Mouse (Mus musculus) midbrain, postnatal 0 days (tissue): ENCODE measurements at regions not wholly inside any gene's neighbourhood (a gene's known extent, or its start where the extent isn't known, plus 50 kb on each side); places are given as distances from the start of the nearest gene placed in this dataset.
"Not testable (repeated sequence)": the region's sequence is repeated elsewhere in the genome, so short reads cannot be mapped to it uniquely, and the experiment has no call there.

Experiments used
- ATAC-seq: fragments of 200-750 bp; cut with Nextera tagmentation; 2 replicates; pipeline ENCODE4 v1.8.0; 2017; ENCODE audit warnings: moderate number of reproducible peaks, mild to moderate bottlenecking, moderate TSS enrichment, moderate library complexity; ENCODE audit not compliant: low FRiP score
- DNase-seq: peaks from one replicate; pipeline ENCODE4 v3.0.0-alpha.2; 2015; ENCODE audit warnings: low spot score
- H3K27ac ChIP-seq: fragments of 300-500 bp; sonication (generic); 2 replicates; pipeline ENCODE4 v1.5.1; 2014; ENCODE audit warnings: low read depth, mild to moderate bottlenecking, low read length, mixed read lengths
- H3K27me3 ChIP-seq: fragments of 300-500 bp; sonication (generic); 2 replicates; pipeline ENCODE4 v1.6.1; 2014; ENCODE audit warnings: low read length, control low read depth, mixed read lengths; ENCODE audit not compliant: insufficient read depth
- H3K36me3 ChIP-seq: fragments of 300-500 bp; sonication (generic); 2 replicates; pipeline ENCODE4 v1.6.1; 2014; ENCODE audit warnings: low read length, control low read depth, mixed read lengths; ENCODE audit not compliant: insufficient read depth
- H3K4me1 ChIP-seq: fragments of 300-500 bp; sonication (generic); 2 replicates; pipeline ENCODE4 v1.6.1; 2014; ENCODE audit warnings: mild to moderate bottlenecking, control low read depth, antibody characterized with exemption, low read length, mixed read lengths; ENCODE audit not compliant: insufficient read depth
- H3K4me2 ChIP-seq: fragments of 300-500 bp; sonication (generic); 2 replicates; pipeline ENCODE4 v1.6.1; 2014; ENCODE audit warnings: low read depth, mild to moderate bottlenecking, low read length, mixed read lengths; ENCODE audit not compliant: poor library complexity, severe bottlenecking
- H3K4me3 ChIP-seq: fragments of 300-500 bp; sonication (generic); 2 replicates; pipeline ENCODE4 v1.5.1; 2014; ENCODE audit warnings: low read depth, mild to moderate bottlenecking, low read length, moderate library complexity
- H3K9ac ChIP-seq: fragments of 300-500 bp; sonication (generic); replicated peaks from 2 replicates; pipeline ENCODE4 v1.6.1; 2014; ENCODE audit warnings: mild to moderate bottlenecking, low read length, moderate library complexity, mixed read lengths; ENCODE audit not compliant: poor library complexity, severe bottlenecking
- H3K9me3 ChIP-seq: fragments of 300-500 bp; sonication (generic); 2 replicates; pipeline ENCODE4 v1.6.1; 2016; ENCODE audit warnings: low read length, control low read depth
- CTCF ChIP-seq: IDR thresholded peaks from 2 replicates; pipeline ENCODE4 v1.5.1; 2016; ENCODE audit warnings: antibody characterized with exemption, mild to moderate bottlenecking
- WGBS: fragments of 180-500 bp; shearing (Covaris S2); extraction: QIAGEN DNeasy Blood & Tissue Kit; methylation state at CpG from one replicate; pipeline ENCODE4 v1.1.7; 2014; 5-methylcytosine and 5-hydroxymethylcytosine counted together

DNA sequence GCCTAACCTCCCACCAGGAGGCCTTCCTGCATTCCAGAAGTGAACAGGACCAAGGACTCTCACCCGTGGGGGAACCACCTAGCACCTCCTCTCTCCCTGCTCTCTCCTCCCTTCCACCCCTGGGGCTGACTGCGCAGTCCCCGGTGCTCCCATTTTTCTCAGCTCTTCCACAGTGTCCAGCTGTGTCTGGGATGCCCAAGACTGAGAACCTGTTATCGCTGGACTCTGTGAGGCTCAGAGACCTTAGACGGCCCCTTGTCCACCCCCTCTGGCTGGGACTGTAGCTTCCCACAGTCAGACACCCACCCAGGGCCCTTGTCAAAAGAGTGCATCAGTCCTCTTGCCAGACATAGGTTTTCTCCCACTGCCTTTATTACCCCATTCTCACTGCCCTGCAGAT, 564.2 kb downstream of the Kcnt2 start:
- Histone ChIP-seq H3K9me3 (no peaks in the 10 kb centered on the region), H3K4me1 (no peaks in the 10 kb centered on the region), H3K27me3 (no peaks in the 10 kb centered on the region), H3K27ac (no peak overlapping the region), H3K9ac (no peak overlapping the region), H3K4me2 (no peak overlapping the region), H3K36me3 (no peaks in the 10 kb centered on the region), H3K4me3 (no peak overlapping the region)
- WGBS = 85% methylated on average over 5 of the region's 5 CpGs
- DNase-seq (no peak), ATAC-seq (no peak)
- no peak for TF ChIP-seq CTCF

DNA sequence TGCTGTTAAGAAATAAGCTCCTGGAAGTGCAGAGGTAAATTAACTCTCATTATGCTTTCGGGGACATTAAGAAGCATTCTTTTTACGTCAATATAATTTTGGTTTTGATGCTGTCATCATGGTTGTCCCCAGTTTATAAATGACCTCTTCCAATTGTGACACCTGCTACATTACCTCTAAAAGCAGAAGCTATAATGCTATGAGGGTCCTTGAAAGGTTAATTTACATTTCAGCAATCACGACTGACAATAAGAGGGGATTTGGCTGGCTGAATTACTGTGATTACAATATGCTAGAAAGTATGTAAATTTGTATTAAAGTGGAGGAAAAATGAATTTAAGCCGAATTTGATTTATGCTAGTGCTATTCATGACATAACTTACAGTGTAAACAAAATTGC, 592.8 kb downstream of the Kcnt2 start:
- ATAC-seq = no peak
- Histone ChIP-seq H3K4me1 (no peaks in the 10 kb centered on the region), H3K9ac (no peak overlapping the region), H3K27me3 (no peaks in the 10 kb centered on the region), H3K4me3 (no peak overlapping the region), H3K27ac (no peak overlapping the region), H3K9me3 (no peaks in the 10 kb centered on the region), H3K36me3 (no peaks in the 10 kb centered on the region), H3K4me2 (no peak overlapping the region)
- WGBS = 67% methylated on average over 4 of the region's 4 CpGs
- TF ChIP-seq CTCF = no peak
- no peak for DNase-seq

- H3K36me3 ChIP-seq = no peaks in the 10 kb centered on the region
- DNase-seq = no peak
- H3K4me1 ChIP-seq = no peaks in the 10 kb centered on the region
- H3K4me2 ChIP-seq = no peak overlapping the region
- TF ChIP-seq CTCF = no peak
- ATAC-seq = no peak
- H3K9me3 ChIP-seq = no peaks in the 10 kb centered on the region
- no peak overlapping the region for H3K4me3 ChIP-seq
- 91% methylated on average over 2 of the region's 2 CpGs for WGBS
- no peaks in the 10 kb centered on the region for H3K27me3 ChIP-seq
- H3K9ac ChIP-seq = no peak overlapping the region
- H3K27ac ChIP-seq = no peak overlapping the region
These were observed 594.6 kb downstream of the Kcnt2 start for GRCm38 (mm10) chr1:140840579-140840978.

DNA sequence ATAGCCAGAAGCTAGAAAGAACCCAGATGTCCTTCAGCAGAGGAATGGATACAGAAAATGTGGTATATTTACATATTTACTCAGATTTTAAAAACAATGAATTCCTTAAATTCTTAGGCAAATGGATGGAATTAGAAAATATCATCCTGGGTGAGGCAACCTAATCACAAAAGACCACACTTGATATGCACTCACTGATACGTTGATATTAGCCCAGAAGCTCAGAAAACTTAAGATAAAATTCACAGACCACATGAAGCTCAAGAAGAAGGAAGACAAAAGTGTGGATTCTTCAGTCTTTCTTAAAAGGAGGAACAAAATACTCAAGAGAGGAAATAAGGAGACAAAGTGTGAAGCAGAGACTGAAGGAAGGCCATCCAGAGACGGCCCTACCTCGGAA, 602.1 kb downstream of the Kcnt2 start:
- not testable (repeated sequence) for H3K27ac ChIP-seq, H3K36me3 ChIP-seq, H3K4me1 ChIP-seq, ATAC-seq, H3K27me3 ChIP-seq, H3K9ac ChIP-seq, DNase-seq, H3K4me2 ChIP-seq, H3K4me3 ChIP-seq, H3K9me3 ChIP-seq
- WGBS = 63% methylated on average over 3 of the region's 3 CpGs

- no peak for TF ChIP-seq CTCF
- DNase-seq = no peak
- Histone ChIP-seq H3K36me3 (no peaks in the 10 kb centered on the region), H3K27me3 (no peaks in the 10 kb centered on the region), H3K9ac (no peak overlapping the region), H3K4me3 (no peak overlapping the region), H3K4me2 (no peak overlapping the region), H3K9me3 (no peaks in the 10 kb centered on the region), H3K4me1 (no peaks in the 10 kb centered on the region), H3K27ac (no peak overlapping the region)
- no peak for ATAC-seq
These were observed 605.6 kb downstream of the Kcnt2 start for GRCm38 (mm10) chr1:140851568-140851967.
